Mouse (Mus musculus) left cerebral cortex, postnatal 25 days (tissue): Measurements from ENCODE around the gene Galnt2. TPM values are rescaled to one million over a fixed set of nuclear protein-coding genes. Genes with fewer than 3 reads are reported as not detected.
A peak's percentile ranks its signal among the peaks of the same experiment; 100 is the strongest.

Experiments
- DNase-seq, 2 experiments: peaks; one replicate each; pipeline ENCODE4 v3.0.0; 2022; ENCODE audit warnings: low spot score in 2 of 2, mixed read lengths in 1 of 2
- intact Hi-C: fragments of 180-260 bp; cut with DNase I; formaldehyde crosslinking; loops from one replicate; pipeline ENCODE4 v1.15.1; 2025
- total RNA-seq, 2 experiments: library from RNA; stranded (reverse); gene quantifications; 2 replicates each; pipeline ENCODE4 v1.2.3; 2021

The Galnt2 gene
- total RNA-seq, 2 experiments from 2014 or later, result 41.0 to 59.6 TPM

DNA sequence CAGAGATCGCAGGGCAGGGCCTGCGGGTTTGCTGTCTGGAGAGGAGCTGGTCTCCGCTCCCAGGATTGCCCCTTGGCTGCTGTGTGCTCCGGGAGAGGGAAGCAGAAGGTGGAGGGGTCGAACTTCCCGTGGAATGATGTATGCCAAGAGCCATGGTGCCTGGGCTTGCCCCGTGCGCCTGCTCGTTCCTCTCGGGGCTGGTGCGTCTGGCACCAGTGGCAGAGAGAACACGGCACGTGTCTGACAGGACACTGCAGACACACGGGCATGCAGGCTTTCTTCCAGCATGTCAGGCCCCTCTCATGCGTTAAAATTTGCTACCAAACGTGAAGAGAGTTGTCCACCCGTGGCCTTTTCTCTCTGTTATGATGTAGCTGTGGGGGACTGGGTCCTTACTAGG is 80.5 kb downstream of the Galnt2 start:
- DNase-seq, result no peak
- intact Hi-C loops, result no loop called here

DNA sequence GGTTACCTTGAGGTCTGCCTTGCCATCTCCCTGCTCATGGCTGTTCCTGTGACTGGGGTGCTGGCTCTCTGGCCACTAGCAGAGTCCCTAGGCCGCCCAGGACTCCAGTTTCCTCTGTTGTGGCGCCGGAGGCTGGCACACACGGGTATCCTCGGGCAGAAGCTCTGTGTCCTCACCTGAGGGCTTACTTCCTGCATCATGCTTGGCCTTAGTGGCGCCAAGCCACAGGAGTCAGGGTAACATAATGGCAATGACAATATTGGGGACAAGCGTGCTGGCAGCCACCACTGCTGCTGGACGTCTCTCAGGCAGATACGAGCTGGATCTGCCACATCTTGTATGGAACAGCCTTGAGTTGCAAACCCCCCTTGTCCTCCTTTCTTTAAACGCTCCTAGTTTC is 81.0 kb downstream of the Galnt2 start:
- no peak for DNase-seq
- intact Hi-C loops, result no loop called here

DNA sequence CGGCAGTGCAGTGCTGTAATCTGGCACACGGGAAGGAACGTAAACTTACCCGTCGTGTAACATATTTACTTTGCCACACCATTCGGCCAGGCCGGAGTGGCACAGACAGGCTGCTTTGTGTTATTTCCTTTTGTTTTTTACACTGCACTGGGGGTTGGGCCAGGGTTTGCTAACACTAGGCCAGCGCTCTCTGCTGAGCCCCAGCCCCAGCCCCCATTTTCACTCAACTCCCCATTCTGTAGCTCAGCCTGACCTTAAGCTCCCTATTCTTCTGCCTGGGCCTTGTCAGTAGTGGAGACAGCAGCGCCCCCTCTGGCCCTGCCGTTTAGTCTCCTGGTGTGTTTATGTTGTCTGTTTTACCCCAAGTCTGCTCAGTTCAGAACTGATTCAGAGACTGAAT is 83.6 kb downstream of the Galnt2 start:
- intact Hi-C loops, result no loop called here
- no peak for DNase-seq

DNA sequence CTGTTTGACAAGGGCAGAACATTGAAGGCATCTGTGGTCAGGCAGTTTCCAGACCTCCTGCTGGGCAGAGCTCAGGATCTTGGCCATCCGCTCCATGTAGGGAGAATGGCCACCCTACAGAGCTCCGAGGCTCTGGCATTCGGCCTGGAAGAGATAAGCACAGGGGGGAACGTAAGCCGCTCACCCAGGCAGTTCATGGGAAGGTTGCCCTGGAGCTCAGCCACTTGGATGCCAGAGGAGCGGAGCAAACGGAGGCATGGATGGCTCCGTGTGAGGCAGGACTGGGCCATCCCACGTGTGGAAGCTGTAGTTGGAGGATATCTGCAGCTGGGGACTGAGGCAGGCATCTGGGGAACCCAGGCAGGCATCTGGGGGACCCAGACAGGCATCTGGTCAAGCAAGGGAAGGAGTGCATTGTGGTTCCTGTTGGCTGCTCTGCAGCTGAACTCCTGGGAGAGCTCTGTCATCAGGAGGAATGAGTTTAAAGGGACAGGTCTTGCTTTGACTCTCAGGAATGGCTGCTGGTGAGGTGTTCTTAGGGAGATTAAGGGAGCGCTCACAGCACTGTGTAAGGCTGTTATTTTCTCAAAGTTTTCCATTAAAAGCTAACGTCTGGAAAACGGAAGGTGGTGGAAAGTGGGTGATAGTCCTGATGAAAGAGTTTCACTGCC is 85.4 kb downstream of the Galnt2 start:
- intact Hi-C loops, result no loop called here
- no peak for DNase-seq

DNA sequence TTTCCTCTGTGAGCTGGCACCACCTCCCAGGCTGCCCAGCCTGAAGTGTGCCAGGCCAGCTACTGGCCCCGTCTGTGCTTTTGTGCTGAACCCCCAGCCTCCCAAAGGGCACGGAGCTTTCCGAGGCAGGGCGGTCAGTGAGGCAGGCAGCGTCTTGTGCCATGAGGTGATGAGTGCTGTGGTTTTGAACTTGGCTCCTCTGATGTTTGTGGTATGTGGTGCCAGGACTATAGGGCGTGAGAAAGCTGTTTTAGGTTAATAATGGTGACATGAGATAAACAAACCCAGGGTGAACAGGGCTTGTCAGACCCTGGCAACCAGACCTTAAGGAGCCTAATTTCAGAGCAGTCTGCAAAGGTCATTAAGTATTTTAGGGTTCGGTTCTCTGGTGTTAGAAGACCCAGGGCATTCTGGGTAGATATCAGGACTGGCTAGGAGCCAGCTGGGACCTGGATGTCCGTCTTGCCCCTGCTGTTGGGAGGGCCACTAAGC is 86.0 kb downstream of the Galnt2 start:
- intact Hi-C loops, result no loop called here

DNA sequence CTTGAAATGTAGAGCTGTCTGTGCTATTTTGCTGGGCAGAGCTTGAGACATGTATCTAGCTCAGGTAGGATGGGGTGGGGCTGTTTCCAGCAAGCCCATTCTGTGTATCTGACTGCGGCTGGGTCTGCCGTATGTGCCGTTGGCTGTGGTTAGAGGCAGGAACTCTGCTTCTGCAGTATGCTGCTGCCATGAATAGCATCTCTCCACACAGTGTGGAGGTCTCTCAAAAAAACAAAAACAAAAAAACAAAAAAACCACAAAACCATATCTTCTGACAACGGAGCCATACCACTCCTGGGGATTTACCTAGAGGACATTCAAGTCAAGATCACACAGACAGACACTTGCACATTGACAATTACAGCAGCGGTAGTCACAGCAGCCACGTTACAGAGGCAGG is 86.6 kb downstream of the Galnt2 start:
- DNase-seq, result no peak
- intact Hi-C loops, result no loop called here

More for the DNA sequence above, 86.0 kb downstream of the Galnt2 start:
- no peak for DNase-seq

DNA sequence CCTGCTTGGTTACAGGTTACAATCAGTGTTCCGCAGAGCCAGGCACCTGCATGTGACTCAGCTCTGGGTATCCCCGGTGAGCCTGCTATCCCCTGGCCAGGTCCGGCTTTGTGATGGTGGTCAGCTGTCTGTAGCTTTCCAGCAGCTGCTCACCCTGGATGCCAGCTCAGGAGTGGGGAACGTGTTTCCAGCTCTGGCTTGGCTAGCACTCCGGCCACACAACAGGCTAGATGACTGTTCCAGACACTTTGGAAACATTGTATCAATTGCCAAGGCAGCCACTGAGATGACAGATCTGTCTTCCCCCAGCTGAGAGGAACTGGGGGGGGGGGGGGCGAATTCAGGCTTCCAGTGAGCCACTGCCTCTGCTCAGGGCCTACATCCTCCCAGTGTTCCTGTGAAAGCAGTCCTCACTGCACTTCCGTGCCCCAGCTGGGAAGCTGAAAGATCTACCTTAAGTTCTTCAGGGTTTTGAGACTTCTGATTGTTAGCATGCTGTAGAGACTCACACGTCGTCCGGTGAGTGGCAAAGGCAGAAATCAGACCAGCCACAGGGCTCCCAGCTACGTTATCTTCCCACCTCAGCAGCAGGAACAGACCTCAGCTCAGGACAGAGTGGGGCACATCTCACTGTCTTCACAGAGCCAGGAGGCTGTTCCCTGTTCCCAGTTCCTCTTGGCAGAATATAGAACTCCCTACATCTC is 87.6 kb downstream of the Galnt2 start:
- intact Hi-C loops, result no loop called here
- no peak for DNase-seq

DNA sequence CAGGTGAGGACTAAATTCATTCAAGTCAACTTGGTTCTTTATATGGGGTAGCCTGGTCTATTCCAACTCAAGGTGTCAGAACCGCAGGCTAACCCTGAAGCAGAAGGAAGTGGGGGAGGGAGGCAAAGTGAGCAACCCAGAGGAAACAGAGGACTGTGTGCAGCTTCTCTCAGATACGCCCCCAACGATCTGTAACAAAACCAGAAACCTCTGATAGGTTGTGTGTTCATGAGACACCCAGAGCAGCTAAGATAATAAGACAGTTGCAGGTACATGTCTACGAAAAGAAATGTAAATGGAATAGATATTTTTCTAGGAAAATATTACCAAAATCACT is 88.1 kb downstream of the Galnt2 start:
- intact Hi-C loops, result no loop called here
- DNase-seq, result no peak

DNA sequence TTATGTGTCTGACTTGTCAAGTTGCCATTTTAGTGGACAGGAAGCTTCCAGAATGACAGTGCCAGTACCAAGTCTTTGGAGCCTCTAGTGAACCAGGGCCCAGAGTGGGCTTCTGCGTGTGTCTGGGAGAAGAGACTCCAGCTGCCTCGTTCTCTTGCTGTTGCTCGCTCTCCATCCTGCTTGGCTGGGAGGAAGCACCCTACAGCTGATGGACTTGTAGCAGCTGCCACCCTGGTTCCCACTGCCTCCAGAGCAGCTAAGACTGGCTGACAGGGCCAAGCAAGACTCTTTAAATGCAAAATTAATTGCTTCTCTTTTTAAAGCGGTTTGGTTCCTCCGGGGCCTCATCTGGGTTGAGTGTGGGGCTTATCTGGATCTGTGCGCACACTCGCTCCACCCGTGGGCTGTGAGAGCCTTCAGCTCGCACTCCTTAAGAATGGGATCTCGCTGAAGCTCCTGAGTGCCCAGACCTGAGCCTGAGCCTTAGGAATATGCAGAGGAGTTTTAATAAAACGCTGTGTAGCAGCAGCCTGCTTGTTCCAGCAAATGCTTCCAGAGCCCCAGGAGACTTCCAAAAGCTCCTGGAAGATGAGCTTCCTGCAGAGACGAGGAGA is 90.1 kb downstream of the Galnt2 start:
- peak in 1 of 2 experiments; percentile 48 for DNase-seq
- intact Hi-C loops, result loop anchor here (2.0 kb wide), 1 partner anchor 15 kb away; no protein-coding TSS in a partner anchor

DNA sequence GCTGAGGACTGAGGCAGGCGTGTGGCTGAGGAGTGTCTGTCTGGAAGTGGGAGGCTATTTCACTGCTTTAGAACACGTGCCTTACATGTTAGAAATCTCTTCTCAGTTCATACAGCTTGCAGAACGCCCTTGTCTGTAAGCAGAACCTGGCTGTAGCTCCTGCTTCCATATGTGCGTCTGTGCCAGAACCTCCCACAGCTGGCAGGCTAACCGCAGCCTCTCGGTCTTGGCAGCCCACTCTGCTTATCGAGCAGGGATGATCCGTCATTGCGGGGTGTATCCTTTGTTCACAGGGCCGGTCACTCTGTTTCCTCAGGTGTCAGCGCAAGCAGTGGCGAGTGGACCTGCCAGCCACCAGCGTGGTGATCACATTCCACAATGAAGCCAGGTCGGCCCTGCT is 92.2 kb downstream of the Galnt2 start:
- peak; percentile 33 to 84 for DNase-seq
- intact Hi-C loops, result no loop called here

DNA sequence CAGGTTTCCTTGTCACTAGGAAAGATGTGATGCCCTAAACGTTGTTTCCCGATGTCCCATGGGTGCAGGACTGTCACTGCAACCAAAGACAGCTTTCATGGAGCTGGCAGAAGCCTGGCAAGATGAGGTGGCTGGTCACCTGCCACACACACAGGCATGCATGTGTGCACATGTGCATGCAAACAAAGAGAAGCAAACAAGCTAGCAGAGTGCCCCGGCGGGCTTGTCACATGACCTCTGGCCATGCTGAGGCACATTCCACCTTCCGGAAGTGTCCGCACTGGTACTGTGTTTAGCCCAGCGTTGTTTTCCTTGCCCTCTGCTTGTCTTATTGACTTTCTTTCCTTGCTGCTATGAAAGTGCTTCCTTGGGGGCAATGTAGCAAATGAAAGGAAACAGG is 97.1 kb downstream of the Galnt2 start:
- intact Hi-C loops, result no loop called here
- DNase-seq, result no peak

DNA sequence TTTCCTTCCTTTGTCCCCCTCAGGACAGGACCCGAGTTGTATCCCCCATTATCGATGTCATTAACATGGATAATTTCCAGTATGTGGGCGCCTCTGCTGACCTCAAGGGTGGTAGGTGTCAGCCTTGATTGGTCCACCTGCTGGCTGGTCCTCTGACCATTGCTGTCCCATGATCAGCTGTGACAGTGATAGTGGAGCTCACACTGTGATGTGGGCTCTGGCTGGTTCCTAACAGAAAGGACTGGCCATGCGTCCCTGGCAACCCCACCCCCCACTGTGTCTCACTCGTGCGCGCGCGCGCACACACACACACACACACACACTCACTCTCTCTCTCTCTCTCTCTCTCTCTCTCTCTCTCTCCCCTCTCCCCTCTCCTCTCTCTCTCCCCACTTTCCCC is 98.5 kb downstream of the Galnt2 start:
- intact Hi-C loops, result no loop called here
- DNase-seq, result no peak

DNA sequence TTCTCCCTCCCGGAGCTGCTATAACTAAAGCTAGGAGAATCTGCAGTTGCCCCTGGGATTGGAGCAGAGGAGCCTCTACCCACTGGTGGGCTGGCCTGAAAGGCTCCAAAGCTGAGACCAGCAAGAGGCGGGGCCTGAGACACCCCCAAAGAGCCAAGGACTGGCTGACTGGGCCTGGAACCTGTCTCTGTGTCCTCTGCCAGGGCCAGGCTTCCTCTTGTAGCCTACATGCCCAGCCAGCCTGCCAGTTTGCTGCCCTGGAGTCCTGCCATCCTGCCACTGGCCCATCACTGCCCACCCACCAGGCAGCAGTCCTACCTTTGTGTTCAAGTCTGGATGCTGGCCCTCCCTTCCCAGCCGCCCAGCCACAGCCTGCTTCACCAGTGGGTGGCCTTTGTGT is 99.2 kb downstream of the Galnt2 start:
- intact Hi-C loops, result no loop called here
- peak in 1 of 2 experiments; percentile 22 for DNase-seq

DNA sequence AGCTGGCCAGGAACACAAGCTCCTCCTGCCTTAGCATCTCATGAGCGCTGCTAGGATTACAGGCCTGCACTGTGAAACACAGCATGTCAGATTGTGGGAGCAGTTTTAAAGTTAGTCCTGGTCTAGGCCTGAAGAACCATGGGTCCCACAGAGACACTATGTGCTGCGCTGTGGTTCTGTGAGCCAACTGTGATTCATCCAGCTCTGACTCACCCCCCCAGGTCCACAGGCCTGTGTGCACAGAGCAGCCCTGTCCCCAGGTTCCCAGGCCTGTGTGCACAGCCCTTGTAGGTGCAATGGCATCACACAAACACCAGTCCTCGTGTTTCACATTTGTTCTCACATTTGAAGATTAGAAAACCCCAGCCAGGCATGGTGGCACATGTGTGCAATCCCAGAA is 99.9 kb downstream of the Galnt2 start:
- DNase-seq, result no peak
- intact Hi-C loops, result no loop called here

DNA sequence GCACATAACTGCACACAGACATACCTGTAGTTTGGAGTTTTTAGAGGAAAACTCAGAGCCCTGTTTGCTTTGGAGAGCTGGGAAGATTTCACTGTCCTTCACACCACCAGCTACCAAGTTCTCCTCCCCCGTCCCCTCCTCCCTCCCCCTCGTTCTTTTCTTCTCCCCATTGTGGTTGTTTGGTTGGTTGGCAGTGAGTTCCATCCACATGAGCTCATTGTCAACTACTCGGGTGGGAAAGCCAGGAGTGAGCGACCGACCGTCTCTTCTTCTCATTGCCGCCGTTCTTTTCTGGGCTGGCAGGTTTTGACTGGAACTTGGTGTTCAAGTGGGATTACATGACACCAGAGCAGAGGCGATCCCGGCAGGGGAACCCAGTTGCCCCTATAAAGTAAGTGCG is 100.5 kb downstream of the Galnt2 start:
- intact Hi-C loops, result no loop called here
- no peak for DNase-seq

DNA sequence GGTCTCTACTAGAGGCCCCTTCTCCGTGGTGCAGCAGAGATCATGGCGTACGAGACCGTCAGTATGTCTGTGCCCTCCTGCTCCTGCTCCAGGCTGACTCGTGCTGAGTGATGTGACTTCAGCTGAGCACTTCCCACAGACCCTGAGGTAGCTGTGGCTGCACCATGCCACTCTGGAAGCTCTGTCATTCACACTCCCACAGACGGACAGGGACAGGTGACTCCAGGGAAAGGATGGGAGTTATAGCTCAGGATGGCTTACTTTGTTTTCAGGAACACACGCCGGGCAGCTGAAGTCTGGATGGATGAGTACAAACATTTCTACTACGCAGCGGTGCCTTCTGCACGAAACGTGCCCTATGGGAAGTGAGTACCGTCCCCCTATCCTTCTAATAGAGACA is 105.1 kb downstream of the Galnt2 start:
- no peak for DNase-seq
- intact Hi-C loops, result no loop called here

DNA sequence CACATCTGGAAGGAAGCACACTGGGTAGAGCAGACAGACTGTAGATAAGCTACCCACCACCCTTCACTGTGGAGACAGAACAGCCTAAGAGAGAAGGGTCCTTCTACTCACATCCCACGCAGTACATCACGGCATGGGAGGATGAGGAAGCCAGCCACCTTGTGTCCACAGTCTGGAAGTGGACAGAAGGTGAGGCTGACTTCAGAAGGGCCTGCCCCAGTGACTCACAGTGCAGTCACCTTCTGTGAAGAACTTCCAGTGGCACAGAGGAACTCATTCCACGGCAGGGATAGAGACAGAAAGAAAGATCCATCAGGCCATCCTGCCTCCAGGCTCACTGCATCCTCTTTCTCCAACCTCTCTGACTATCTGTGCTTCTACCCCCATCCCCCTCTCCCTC is 108.6 kb downstream of the Galnt2 start:
- no peak for DNase-seq
- intact Hi-C loops, result loop anchor here (10.0 kb wide), 1 partner anchor 175 kb away; no protein-coding TSS in a partner anchor

DNA sequence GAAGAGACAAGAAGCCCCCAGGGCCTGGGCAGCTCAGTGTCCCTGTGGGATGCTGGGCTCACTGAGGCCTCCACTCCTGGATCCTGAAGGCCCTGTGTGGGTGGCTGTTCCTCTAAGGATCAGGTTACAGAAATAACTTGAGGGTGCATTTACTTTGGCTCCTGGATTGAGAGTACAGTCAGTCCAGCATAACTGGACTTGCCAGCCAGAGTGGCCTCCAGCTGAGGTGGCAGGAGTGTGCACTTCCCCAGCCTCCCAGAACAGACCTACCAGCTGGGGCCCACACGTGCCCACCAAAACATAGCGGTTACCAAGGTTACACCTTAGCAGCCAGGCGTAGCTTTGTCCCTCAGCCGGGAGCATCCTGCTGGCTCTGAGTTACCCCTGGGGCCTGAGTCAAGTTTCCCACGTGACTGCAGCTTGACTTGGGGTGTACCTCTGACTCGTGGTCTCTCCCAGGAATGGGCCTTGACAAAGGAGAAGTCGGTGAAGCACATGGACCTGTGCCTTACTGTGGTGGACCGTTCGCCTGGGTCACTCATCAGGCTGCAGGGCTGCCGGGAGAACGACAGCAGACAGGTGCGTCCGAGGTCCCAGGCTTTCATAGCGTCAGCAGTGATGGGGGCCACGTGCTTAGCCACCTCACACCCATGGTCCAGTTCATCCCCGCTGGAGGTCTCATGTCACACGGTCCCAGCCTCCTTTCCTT is 109.3 kb downstream of the Galnt2 start:
- intact Hi-C loops, result loop anchor here (10.0 kb wide), 1 partner anchor 176 kb away; no protein-coding TSS in a partner anchor
- no peak for DNase-seq

DNA sequence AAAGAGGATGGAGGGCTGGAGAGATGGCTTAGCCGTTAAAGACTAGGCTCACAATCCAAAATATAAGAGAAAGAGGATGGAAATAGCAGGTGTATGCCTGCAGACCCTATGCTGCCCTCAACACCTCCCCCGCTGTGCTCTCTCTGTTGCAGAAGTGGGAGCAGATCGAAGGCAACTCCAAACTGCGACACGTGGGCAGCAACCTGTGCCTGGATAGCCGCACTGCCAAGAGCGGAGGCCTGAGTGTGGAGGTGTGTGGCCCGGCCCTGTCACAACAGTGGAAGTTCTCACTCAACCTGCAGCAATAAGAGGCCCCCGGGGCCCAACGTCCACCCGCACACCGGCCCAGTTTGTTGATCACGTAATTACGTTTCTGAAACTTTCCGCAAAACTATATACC is 112.0 kb downstream of the Galnt2 start:
- peak in 1 of 2 experiments; percentile 51 for DNase-seq
- intact Hi-C loops, result loop anchor here (10.0 kb wide), 1 partner anchor 178 kb away; no protein-coding TSS in a partner anchor

DNA sequence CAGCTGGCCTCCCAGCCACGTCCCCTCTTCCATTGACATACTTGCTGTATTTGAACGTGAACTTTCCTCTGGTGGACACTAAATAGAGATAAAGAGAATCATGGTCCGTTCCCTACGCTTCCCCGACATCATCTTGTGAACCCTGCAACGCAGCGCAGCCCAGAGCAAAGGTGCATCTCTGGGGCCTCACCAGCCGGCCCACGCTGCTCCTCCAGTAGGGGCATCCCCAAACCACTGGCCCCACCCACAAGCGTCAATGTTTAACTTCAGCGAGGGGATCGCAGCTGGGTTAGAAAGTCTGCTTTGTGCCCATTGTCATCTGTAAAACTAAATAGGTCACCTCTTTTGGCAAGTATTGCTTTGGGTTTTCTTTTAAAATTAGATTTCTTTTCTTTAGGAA is 112.8 kb downstream of the Galnt2 start:
- intact Hi-C loops, result loop anchor here (10.0 kb wide), 1 partner anchor 179 kb away; no protein-coding TSS in a partner anchor
- no peak for DNase-seq
